Mouse (Mus musculus): Measurements from ENCODE around the gene Adamts12.

Adamts12 gene

GRCm38 (mm10) chr15:11064558-11065411 is at the start of gene Adamts12:
Gene Adamts12 (plus strand): TSS chr15:11064790.
- DNase-seq: peak; percentile 45 to 62

- DNase-seq: no peak
Measured at GRCm38 (mm10) chr15:11014931-11015330, 49.7 kb upstream of the Adamts12 start.

GRCm38 (mm10) chr15:11026801-11027561 is 37.6 kb upstream of the Adamts12 start:
- DNase-seq: no peak

DNA sequence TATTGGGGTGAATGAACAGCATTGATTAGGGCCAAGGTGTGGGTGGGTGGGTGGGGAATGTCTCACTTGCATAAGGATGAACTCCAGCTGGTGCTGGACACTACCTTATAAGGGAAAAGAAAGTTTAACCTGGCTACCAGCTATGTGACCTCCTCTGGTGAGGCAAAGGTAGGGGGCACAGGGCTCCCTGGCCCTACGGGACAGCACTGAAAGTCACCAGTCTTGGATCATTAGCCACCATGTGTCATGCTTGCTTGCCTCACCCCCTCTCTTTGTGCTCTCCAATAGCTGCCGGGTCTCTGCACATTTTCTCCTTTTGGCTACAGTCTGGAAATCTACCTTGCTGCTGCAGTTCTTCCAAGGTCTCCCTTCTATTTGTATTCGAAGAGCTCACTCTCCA is 34.4 kb upstream of the Adamts12 start:
- no peak for DNase-seq

GRCm38 (mm10) chr15:11035947-11036474 is 28.6 kb upstream of the Adamts12 start:
- no peak for DNase-seq

GRCm38 (mm10) chr15:11036535-11037375 is 27.8 kb upstream of the Adamts12 start:
- DNase-seq: no peak

DNA sequence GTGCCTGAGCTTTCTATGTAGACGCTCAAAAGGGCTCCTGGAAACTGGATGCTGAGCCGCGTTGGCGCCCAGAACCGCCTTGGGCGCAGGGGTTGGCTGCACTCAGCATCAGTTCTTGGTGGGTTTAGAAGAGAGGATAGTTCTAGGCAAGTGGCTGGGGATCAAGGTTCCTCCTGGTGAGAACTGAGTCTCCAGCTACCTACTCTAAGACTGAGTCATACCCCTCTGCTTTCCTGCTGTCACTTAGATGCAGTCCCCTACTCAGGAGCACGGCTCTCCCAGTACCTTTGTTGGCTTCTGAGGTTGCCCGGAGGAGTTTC is 27.3 kb upstream of the Adamts12 start:
- no peak for DNase-seq

DNA sequence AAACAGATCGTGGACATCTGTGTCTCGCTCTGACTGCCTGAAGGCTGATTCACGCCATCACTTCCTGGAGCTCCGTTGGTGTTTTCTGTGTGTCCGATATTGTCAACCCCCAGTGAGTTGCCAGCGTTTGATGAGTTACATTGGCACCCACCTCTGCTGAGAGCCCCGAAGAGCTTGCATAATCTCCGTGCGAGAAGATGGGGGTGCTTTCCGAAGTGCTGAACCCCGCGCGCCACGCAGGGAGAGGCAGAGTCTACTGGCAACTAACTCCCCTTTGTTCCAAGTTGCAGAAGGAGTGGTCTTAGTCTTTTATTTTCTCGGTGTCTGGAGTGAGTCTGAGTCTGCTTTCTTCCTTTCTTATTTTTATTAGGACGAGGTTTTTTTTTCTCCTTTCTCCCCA is 26.9 kb upstream of the Adamts12 start, which contains the start of gene Rxfp3:
Rxfp3 (minus strand) TSS at position 281 of the 400 bp plus-strand sequence.
- no peak for DNase-seq

GRCm38 (mm10) chr15:11038476-11038875 is 26.1 kb upstream of the Adamts12 start:
- peak in 1 of 2 experiments; percentile 16 for DNase-seq

GRCm38 (mm10) chr15:11040067-11040466 is 24.5 kb upstream of the Adamts12 start:
- DNase-seq: no peak

DNA sequence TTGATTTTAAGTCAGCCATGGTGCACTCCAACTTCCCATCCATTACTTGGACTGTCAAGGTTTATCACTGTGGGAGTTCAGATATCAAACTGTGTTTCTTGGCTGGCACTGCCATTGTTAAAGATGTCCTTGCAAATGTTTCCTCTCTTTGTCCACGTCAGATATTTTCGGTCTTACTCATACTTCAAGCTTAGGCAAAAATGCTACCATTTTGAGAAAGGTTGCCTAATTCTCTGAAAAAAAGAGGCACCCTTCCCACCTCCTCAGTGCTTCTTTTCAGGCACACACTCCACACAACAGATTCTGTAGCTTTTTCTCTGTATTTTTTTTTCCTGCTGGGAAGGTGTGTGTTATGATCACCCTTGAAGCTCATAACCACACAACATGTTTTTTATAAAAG is 23.4 kb upstream of the Adamts12 start:
- DNase-seq: no peak

DNA sequence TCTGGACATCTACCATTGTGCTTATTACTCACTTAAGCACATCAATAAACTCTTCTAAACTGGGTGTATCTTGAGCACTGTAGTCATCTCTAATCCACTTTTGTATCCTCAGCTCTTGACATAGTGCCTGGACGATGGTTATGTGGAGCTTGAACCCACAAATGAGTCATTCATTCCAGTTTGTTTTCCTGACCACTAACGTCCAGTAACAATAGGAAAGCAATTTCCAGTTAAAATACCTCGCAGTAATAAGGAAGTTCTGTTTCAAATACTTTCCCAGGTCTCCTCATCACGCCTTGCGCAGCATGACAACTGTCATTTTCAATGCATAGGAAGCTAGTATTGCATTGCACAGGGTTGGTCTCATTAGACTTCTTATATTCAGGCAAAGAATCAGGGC is 21.8 kb upstream of the Adamts12 start:
- no peak for DNase-seq

DNA sequence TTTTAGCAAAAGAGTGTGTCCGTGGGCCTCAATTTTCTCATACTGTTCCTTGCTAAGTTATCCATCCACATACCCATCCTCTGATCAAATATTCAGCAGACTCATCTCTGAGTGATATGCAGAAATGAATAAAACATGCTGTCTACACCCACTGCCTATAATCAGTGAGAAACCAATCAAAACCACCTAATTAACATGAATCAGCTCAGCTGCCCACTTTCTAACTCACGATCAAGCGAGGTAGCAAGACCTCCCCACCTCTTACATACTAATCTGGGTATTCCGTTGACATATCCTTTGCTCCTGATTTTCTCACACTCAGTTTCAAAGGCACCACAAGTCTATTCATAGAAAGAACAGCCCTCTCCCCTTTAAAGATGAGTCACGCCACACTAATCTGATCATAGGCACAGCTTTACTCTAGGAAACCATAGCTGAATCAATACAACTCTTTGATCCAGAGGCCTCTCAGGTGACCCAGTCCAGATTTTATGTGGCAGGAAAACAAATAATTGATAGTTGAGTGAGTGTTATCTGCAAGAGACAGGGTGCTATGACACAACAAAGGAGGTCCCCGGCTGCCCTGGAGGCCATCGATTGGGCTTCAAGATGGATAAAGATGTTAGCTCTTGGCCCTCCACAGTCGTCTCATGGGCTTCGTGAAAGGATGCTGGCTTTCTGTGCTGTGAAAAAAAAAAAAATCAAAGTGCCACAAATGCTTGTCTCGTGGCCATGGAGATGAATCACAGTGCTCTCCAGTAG is 10.7 kb upstream of the Adamts12 start:
- no peak for DNase-seq

DNA sequence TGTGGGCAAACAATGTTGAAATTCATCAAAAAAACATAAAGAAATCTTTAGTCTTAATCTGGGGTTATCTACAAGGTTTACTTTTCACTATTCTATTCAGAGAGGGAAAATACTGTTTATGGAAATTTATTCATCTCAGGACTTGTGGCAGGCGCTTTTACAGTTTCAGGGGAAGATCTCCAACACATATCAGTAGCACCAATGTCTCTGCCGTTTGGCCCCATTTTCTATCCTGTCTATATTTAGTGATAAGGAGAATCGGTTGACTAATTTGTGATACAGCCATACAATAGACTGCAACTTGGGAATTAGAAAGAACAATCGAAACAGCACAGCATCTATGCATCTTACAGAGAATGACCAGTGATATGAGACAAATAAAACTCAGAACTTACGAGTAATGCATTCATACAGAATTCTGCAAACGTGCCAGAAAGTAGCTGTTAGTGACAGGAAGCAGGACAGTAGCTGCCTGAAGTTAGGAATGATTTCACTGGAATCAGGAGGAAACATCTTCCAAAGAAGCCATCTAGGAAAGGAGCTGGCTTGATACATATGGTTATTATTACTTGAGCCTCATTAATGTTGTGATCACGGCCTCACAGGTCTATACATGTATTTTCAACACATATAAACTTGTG is 10.0 kb upstream of the Adamts12 start:
- no peak for DNase-seq

GRCm38 (mm10) chr15:11062903-11063302 is 1.7 kb upstream of the Adamts12 start:
- no peak for DNase-seq

- DNase-seq: no peak
Measured at GRCm38 (mm10) chr15:11064160-11064557, 431 bp upstream of the Adamts12 start.

GRCm38 (mm10) chr15:11065528-11066171 is 1.1 kb downstream of the Adamts12 start:
- no peak for DNase-seq

- no peak for DNase-seq
Measured at GRCm38 (mm10) chr15:11066299-11066698, 1.7 kb downstream of the Adamts12 start.

DNA sequence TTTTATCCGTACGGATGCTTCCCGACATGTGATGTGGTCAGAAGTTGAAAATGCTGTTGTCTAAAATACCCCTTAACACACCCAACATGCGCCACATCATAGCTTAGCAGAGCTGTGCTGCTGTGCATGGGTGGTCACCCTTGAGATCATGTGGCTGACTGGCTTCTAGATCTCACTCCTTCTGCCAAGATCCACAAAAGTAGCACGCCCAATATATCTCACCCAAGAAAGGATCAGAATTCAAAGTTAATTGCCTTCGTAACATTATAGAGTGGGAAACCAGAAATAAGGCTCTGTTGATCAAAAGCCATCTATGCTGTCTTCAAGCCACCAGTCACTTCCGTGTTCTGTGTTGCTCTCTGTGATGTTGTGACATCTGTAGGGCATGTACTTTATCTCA is 3.3 kb downstream of the Adamts12 start:
- DNase-seq: no peak

DNA sequence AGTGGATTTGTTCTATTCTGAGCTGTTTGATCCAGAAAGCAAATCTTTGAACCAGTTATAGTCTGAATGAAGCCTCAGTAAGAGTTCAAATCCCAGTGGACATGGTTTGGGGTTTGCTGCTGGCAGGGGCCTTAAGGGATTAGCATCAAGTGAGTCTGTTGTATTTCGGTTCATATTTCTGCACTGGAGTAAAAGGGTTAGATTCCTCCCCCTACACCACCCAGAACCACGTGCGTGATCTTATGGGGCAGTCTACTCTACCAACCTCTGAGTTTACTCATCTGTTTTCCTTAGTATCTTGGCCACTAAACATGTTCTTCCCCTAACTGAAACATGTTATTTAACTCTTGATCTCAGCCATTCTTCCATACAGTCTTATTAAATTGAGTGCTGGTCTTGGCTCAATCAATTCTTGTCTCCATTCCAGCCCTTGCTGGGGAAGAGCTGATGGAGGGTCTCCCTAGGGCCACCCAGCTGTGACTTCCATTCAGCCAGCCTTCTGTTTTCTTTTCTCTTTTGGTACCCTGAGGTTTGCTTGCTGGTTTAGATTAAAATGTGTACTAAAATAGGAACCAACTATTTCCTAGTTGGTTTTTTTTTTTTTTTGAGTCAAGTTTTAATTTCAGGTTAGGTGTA is 11.3 kb downstream of the Adamts12 start:
- no peak for DNase-seq
